Mouse (Mus musculus) intestine, embryonic 14.5 days (tissue): ENCODE data around the gene Aip. TPM values are rescaled to one million over a fixed set of nuclear protein-coding genes. Genes with fewer than 3 reads are reported as not detected.
"Not testable (repeated sequence)": the region's sequence is repeated elsewhere in the genome, so short reads cannot be mapped to it uniquely, and the experiment has no call there.

ENCODE experiments used
- ATAC-seq: fragments of 200-750 bp; cut with Nextera tagmentation; replicated peaks from 2 replicates; pipeline ENCODE4 v1.8.0; 2017; ENCODE audit warnings: low read depth, moderate number of reproducible peaks, moderate TSS enrichment, moderate library complexity; ENCODE audit not compliant: low FRiP score, low TSS enrichment
- DNase-seq: peaks from one replicate; pipeline ENCODE4 v3.0.0-alpha.2; 2018; ENCODE audit warnings: low spot score
- H3K27ac ChIP-seq: fragments of 300-500 bp; sonication (generic); 2 replicates; pipeline ENCODE4 v1.5.1; 2014; ENCODE audit warnings: low read depth, mild to moderate bottlenecking, control low read depth
- H3K27me3 ChIP-seq: fragments of 300-500 bp; sonication (generic); replicated peaks from 2 replicates; pipeline ENCODE4 v1.6.1; 2014; ENCODE audit warnings: low read length, control low read depth; ENCODE audit not compliant: control insufficient read depth, insufficient read depth
- H3K36me3 ChIP-seq: fragments of 300-500 bp; sonication (generic); 2 replicates; pipeline ENCODE4 v1.6.1; 2014; ENCODE audit warnings: low read length, control low read depth; ENCODE audit not compliant: control insufficient read depth, insufficient read depth
- H3K4me1 ChIP-seq: fragments of 300-500 bp; sonication (generic); replicated peaks from 2 replicates; pipeline ENCODE4 v1.6.1; 2014; ENCODE audit warnings: low read length, control low read depth, mixed read lengths; ENCODE audit not compliant: control insufficient read depth, insufficient read depth
- H3K4me2 ChIP-seq: fragments of 300-500 bp; sonication (generic); 2 replicates; pipeline ENCODE4 v1.6.1; 2014; ENCODE audit warnings: low read length
- H3K4me3 ChIP-seq: fragments of 300-500 bp; sonication (generic); 2 replicates; pipeline ENCODE4 v1.5.1; 2014; ENCODE audit warnings: low read depth, low read length, control low read depth, mixed read lengths
- H3K9ac ChIP-seq: fragments of 300-500 bp; sonication (generic); 2 replicates; pipeline ENCODE4 v1.6.1; 2014; ENCODE audit warnings: mild to moderate bottlenecking, low read length
- H3K9me3 ChIP-seq: fragments of 300-500 bp; sonication (generic); 2 replicates; pipeline ENCODE4 v1.6.1; 2016; ENCODE audit warnings: low read length, control low read depth; ENCODE audit not compliant: control insufficient read depth
- WGBS: fragments of 180-500 bp; shearing (Covaris S2); extraction: QIAGEN DNeasy Blood & Tissue Kit; methylation state at CpG from one replicate; pipeline ENCODE4 v1.1.7; 2014; 5-methylcytosine and 5-hydroxymethylcytosine counted together
- polyA plus RNA-seq: library from polyadenylated mRNA; unstranded; fragments of >200 nt; fragmentation: Nextera tagmentation; extraction: Ambion mirVana; gene quantifications from 2 replicates; pipeline ENCODE4 v1.2.1, GENCODE M21; 2014

The Aip gene
- polyA plus RNA-seq, 1 experiment from 2014 or later, result 89.7 TPM

- Histone ChIP-seq H3K36me3 (peaks cover 19% of the 10 kb centered on the region), H3K4me2 (peak overlapping the region; percentile 50), H3K4me1 (peaks cover 17% of the 10 kb centered on the region)
- WGBS, result 49% methylated on average over 6 of the region's 6 CpGs
- H3K27me3 ChIP-seq, H3K9ac ChIP-seq, ATAC-seq, H3K4me3 ChIP-seq, DNase-seq, H3K9me3 ChIP-seq, H3K27ac ChIP-seq: not testable (repeated sequence)
Measured at GRCm38 (mm10) chr19:4121896-4122295, 3.8 kb downstream of the Aip start.

GRCm38 (mm10) chr19:4121097-4121805 lies 4.4 kb downstream of the Aip start:
- Histone ChIP-seq H3K4me2 (peak overlapping the region; percentile 50), H3K9ac (peak overlapping the region; percentile 56), H3K27me3 (no peaks in the 10 kb centered on the region), H3K4me1 (peaks cover 13% of the 10 kb centered on the region; the same call in 1 of the 2 replicates), H3K9me3 (no peaks in the 10 kb centered on the region), H3K4me3 (peak overlapping the region; percentile 48), H3K27ac (peak overlapping the region; percentile 70; the same call in 1 of the 2 replicates), H3K36me3 (peaks cover 24% of the 10 kb centered on the region)
- 2% methylated on average over 38 of the region's 38 CpGs for WGBS
- peak; percentile 68 for ATAC-seq
- DNase-seq, result peak; percentile 98

GRCm38 (mm10) chr19:4120496-4120895 lies 5.2 kb downstream of the Aip start:
- Histone ChIP-seq H3K27me3 (no peaks in the 10 kb centered on the region), H3K4me2 (peak overlapping the region; percentile 50), H3K36me3 (peaks cover 31% of the 10 kb centered on the region), H3K9me3 (no peaks in the 10 kb centered on the region), H3K4me3 (peak overlapping the region; percentile 48; the same call in 1 of the 2 replicates), H3K4me1 (peaks cover 13% of the 10 kb centered on the region; the same call in 1 of the 2 replicates), H3K9ac (no peak overlapping the region), H3K27ac (no peak overlapping the region)
- ATAC-seq, result no peak
- WGBS, result 95% methylated on average over 2 of the region's 2 CpGs
- no peak for DNase-seq

GRCm38 (mm10) chr19:4119716-4120487 lies 5.8 kb downstream of the Aip start:
- H3K4me1 ChIP-seq, result peaks cover 10% of the 10 kb centered on the region; the same call in 1 of the 2 replicates
- H3K36me3 ChIP-seq, result peaks cover 37% of the 10 kb centered on the region
- no peak for ATAC-seq
- peak overlapping the region; percentile 50 for H3K4me2 ChIP-seq
- H3K9ac ChIP-seq, result no peak overlapping the region
- H3K4me3 ChIP-seq, result no peak overlapping the region
- H3K9me3 ChIP-seq, result no peaks in the 10 kb centered on the region
- no peaks in the 10 kb centered on the region for H3K27me3 ChIP-seq
- no peak for DNase-seq
- no peak overlapping the region for H3K27ac ChIP-seq
- WGBS, result 85% methylated on average over 6 of the region's 6 CpGs

- H3K27ac ChIP-seq, result no peak overlapping the region
- no peaks in the 10 kb centered on the region for H3K27me3 ChIP-seq
- peaks cover 14% of the 10 kb centered on the region for H3K4me1 ChIP-seq
- no peak overlapping the region for H3K9ac ChIP-seq
- ATAC-seq (no peak), DNase-seq (no peak)
- no peak overlapping the region for H3K4me2 ChIP-seq
- H3K4me3 ChIP-seq, result no peak overlapping the region
- 98% methylated on average over 2 of the region's 2 CpGs for WGBS
- peaks cover 50% of the 10 kb centered on the region for H3K36me3 ChIP-seq
- no peaks in the 10 kb centered on the region for H3K9me3 ChIP-seq
Measured at GRCm38 (mm10) chr19:4118350-4118749, 7.3 kb downstream of the Aip start.

GRCm38 (mm10) chr19:4117006-4117405 lies 8.7 kb downstream of the Aip start:
- DNase-seq (no peak), ATAC-seq (no peak)
- H3K9me3 ChIP-seq, result no peaks in the 10 kb centered on the region
- H3K27me3 ChIP-seq, result no peaks in the 10 kb centered on the region
- no peak overlapping the region for H3K4me2 ChIP-seq
- 94% methylated on average over 7 of the region's 7 CpGs for WGBS
- H3K4me3 ChIP-seq, result no peak overlapping the region
- peaks cover 63% of the 10 kb centered on the region for H3K36me3 ChIP-seq
- no peak overlapping the region for H3K27ac ChIP-seq
- H3K9ac ChIP-seq, result no peak overlapping the region
- H3K4me1 ChIP-seq, result peaks cover 16% of the 10 kb centered on the region

- ATAC-seq (no peak), DNase-seq (no peak)
- H3K4me2 ChIP-seq, result no peak overlapping the region
- H3K4me3 ChIP-seq, result no peak overlapping the region
- H3K27ac ChIP-seq, result no peak overlapping the region
- H3K9me3 ChIP-seq, result no peaks in the 10 kb centered on the region
- H3K27me3 ChIP-seq, result no peaks in the 10 kb centered on the region
- peaks cover 15% of the 10 kb centered on the region for H3K4me1 ChIP-seq
- no peak overlapping the region for H3K9ac ChIP-seq
- WGBS, result 87% methylated on average over 11 of the region's 11 CpGs
- H3K36me3 ChIP-seq, result peaks cover 71% of the 10 kb centered on the region
Measured at GRCm38 (mm10) chr19:4115816-4116215, 9.8 kb downstream of the Aip start.

GRCm38 (mm10) chr19:4115144-4115543 lies 10.5 kb downstream of the Aip start:
- peaks cover 71% of the 10 kb centered on the region for H3K36me3 ChIP-seq
- H3K27me3 ChIP-seq, result no peaks in the 10 kb centered on the region
- H3K4me1 ChIP-seq, result peaks cover 9% of the 10 kb centered on the region; the same call in 1 of the 2 replicates
- H3K9me3 ChIP-seq, result no peaks in the 10 kb centered on the region
- ATAC-seq, result no peak
- H3K4me3 ChIP-seq, result no peak overlapping the region
- no peak for DNase-seq
- no peak overlapping the region for H3K27ac ChIP-seq
- 93% methylated on average over 10 of the region's 10 CpGs for WGBS
- no peak overlapping the region for H3K9ac ChIP-seq
- H3K4me2 ChIP-seq, result no peak overlapping the region
